Mouse (Mus musculus): ENCODE measurements around the gene Fgfr2.

DNA sequence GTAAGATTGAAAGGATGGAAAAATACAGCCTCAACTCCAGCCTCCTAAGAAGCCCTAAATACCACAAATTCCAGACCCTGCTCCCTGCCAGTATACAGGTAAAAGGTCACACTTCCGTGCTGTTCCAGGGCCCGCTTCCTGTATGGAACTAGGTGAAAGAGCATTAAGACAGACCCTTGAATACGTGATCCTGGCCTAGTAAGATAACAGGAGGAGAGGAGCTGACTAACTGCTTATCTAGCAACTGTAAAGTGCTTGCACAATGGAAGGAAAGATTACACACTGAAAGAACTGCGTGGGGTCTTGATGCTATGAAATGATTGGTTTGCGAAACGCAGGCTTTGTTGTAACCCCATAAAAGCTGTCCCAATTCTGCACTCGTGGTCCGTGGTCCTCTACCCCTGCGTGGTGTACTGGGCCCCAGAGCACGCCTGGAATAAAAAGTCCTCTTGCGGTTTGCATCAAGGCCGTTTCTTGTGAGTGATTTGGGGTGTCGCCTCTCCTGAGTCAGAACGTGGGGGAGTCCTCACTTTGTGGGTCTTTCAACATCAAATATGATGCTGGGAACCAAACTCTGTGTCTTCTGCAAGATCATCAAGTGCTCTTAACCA lies 2602.2 kb downstream of the Fgfr2 start:
- TF ChIP-seq CTCF (IDR thresholded peaks at IDR 0.05; ENCODE audit: borderline replicate concordance, extremely low read depth, insufficient read depth, insufficient read length) (no peak), POLR2A (IDR thresholded peaks at IDR 0.05; ENCODE audit: borderline replicate concordance, extremely low read depth, insufficient read depth, insufficient read length, poor library complexity, severe bottlenecking) (no peak)

Data from brain, embryonic 14.5 days (tissue).